Mouse (Mus musculus) skeletal muscle tissue, adult 2 months (tissue): ENCODE data around the gene Wnt9a.

Experiments
- DNase-seq: peaks from one replicate; pipeline ENCODE4 v3.0.0-alpha.2; 2012; ENCODE audit warnings: low read depth, low spot score

Gene Wnt9a

GRCm38 (mm10) chr11:59302700-59303569 is 3.8 kb upstream of the Wnt9a start:
- peak; percentile 89 for DNase-seq

GRCm38 (mm10) chr11:59305008-59305820 is 1.5 kb upstream of the Wnt9a start:
- DNase-seq: no peak

- no peak for DNase-seq
Observed at GRCm38 (mm10) chr11:59305821-59306215, 910 bp upstream of the Wnt9a start.

GRCm38 (mm10) chr11:59307422-59308163 is 865 bp downstream of the Wnt9a start:
- peak; percentile 68 for DNase-seq

- DNase-seq: no peak
Observed at GRCm38 (mm10) chr11:59308164-59308542, 1.4 kb downstream of the Wnt9a start.

- DNase-seq: no peak
Observed at GRCm38 (mm10) chr11:59308625-59309024, 1.9 kb downstream of the Wnt9a start.

GRCm38 (mm10) chr11:59309106-59309805 is 2.5 kb downstream of the Wnt9a start:
- peak; percentile 89 for DNase-seq

- DNase-seq: no peak
Observed at GRCm38 (mm10) chr11:59309976-59310375, 3.2 kb downstream of the Wnt9a start.

GRCm38 (mm10) chr11:59312060-59312459 is 5.3 kb downstream of the Wnt9a start:
- no peak for DNase-seq

- no peak for DNase-seq
Observed at GRCm38 (mm10) chr11:59312501-59312900, 5.8 kb downstream of the Wnt9a start.

GRCm38 (mm10) chr11:59313029-59313811 is 6.5 kb downstream of the Wnt9a start:
- DNase-seq: no peak

- no peak for DNase-seq
Observed at GRCm38 (mm10) chr11:59313944-59314343, 7.2 kb downstream of the Wnt9a start.

- DNase-seq: no peak
Observed at GRCm38 (mm10) chr11:59316517-59316916, 9.8 kb downstream of the Wnt9a start.

GRCm38 (mm10) chr11:59322988-59323387 is 16.3 kb downstream of the Wnt9a start:
- no peak for DNase-seq

- no peak for DNase-seq
Observed at GRCm38 (mm10) chr11:59324777-59325176, 18.0 kb downstream of the Wnt9a start.

- DNase-seq: no peak
Observed at GRCm38 (mm10) chr11:59327625-59328024, 20.9 kb downstream of the Wnt9a start.

GRCm38 (mm10) chr11:59329616-59330015 is 22.9 kb downstream of the Wnt9a start:
- no peak for DNase-seq

- peak; percentile 80 for DNase-seq
Observed at GRCm38 (mm10) chr11:59330560-59330959, 23.8 kb downstream of the Wnt9a start.

GRCm38 (mm10) chr11:59331167-59331869 is 24.6 kb downstream of the Wnt9a start:
- DNase-seq: no peak

GRCm38 (mm10) chr11:59332938-59333337 is 26.2 kb downstream of the Wnt9a start:
- no peak for DNase-seq
